Mouse (Mus musculus) heart, embryonic 14.5 days (tissue): ENCODE data around the gene Heatr1. TPM values are rescaled to one million over a fixed set of nuclear protein-coding genes. Genes with fewer than 3 reads are reported as not detected.

Experiments used
- ATAC-seq: fragments of 200-750 bp; cut with Nextera tagmentation; 2 replicates; pipeline ENCODE4 v1.8.0; 2017; ENCODE audit warnings: low read depth, moderate TSS enrichment; ENCODE audit not compliant: insufficient number of reproducible peaks, insufficient read depth, low FRiP score
- H3K27ac ChIP-seq, 2 experiments: fragments of 200-500 bp in 1 of 2; fragments of 300-500 bp in 1 of 2; sonication (generic) in 1 of 2; replicated peaks in 1 of 2; 2 replicates each; pipeline ENCODE4 v1.5.1; 2012 to 2014; ENCODE audit warnings: low read depth in 2 of 2, low read length in 2 of 2, control low read depth in 1 of 2, mild to moderate bottlenecking in 1 of 2, mixed read lengths in 1 of 2; ENCODE audit not compliant: control insufficient read depth in 1 of 2, insufficient read depth in 1 of 2
- H3K27me3 ChIP-seq: fragments of 300-500 bp; sonication (generic); 2 replicates; pipeline ENCODE4 v1.6.1; 2014; ENCODE audit warnings: mild to moderate bottlenecking, low read length, control low read depth; ENCODE audit not compliant: control insufficient read depth, insufficient read depth
- H3K36me3 ChIP-seq: fragments of 300-500 bp; sonication (generic); 2 replicates; pipeline ENCODE4 v1.6.1; 2014; ENCODE audit warnings: mild to moderate bottlenecking, control low read depth, low read length, mixed read lengths; ENCODE audit not compliant: control insufficient read depth, insufficient read depth
- H3K4me1 ChIP-seq, 2 experiments: fragments of 200-500 bp in 1 of 2; fragments of 300-500 bp in 1 of 2; sonication (generic) in 1 of 2; 2 replicates each; pipeline ENCODE4 v1.6.1; 2012 to 2014; ENCODE audit warnings: low read length in 2 of 2, control low read depth in 1 of 2, mixed read lengths in 1 of 2; ENCODE audit not compliant: control insufficient read depth in 2 of 2, insufficient read depth in 2 of 2
- H3K4me2 ChIP-seq: fragments of 300-500 bp; sonication (generic); 2 replicates; pipeline ENCODE4 v1.6.1; 2014; ENCODE audit warnings: mild to moderate bottlenecking, low read length
- H3K4me3 ChIP-seq, 2 experiments: fragments of 200-500 bp in 1 of 2; fragments of 300-500 bp in 1 of 2; sonication (generic) in 1 of 2; 2 replicates each; pipeline ENCODE4 v1.5.1; 2012 to 2014; ENCODE audit warnings: low read length in 2 of 2, mild to moderate bottlenecking in 2 of 2, control low read depth in 1 of 2, low read depth in 1 of 2, moderate library complexity in 1 of 2; ENCODE audit not compliant: control insufficient read depth in 1 of 2, insufficient read depth in 1 of 2
- H3K9ac ChIP-seq: fragments of 300-500 bp; sonication (generic); 2 replicates; pipeline ENCODE4 v1.6.1; 2014; ENCODE audit warnings: mild to moderate bottlenecking, low read length
- H3K9me3 ChIP-seq: fragments of 300-500 bp; sonication (generic); 2 replicates; pipeline ENCODE4 v1.6.1; 2016; ENCODE audit warnings: low read length, control low read depth; ENCODE audit not compliant: control insufficient read depth
- WGBS: fragments of 180-500 bp; shearing (Covaris S2); extraction: QIAGEN DNeasy Blood & Tissue Kit; methylation state at CpG from one replicate; pipeline ENCODE4 v1.1.7; 2014; 5-methylcytosine and 5-hydroxymethylcytosine counted together
- polyA plus RNA-seq: library from polyadenylated mRNA; unstranded; fragments of >200 nt; fragmentation: Nextera tagmentation; extraction: Ambion mirVana; gene quantifications from 2 replicates; pipeline ENCODE4 v1.2.1, GENCODE M21; 2014

Heatr1 gene
- polyA plus RNA-seq, 1 experiment from 2014 or later: 9.9 TPM

DNA sequence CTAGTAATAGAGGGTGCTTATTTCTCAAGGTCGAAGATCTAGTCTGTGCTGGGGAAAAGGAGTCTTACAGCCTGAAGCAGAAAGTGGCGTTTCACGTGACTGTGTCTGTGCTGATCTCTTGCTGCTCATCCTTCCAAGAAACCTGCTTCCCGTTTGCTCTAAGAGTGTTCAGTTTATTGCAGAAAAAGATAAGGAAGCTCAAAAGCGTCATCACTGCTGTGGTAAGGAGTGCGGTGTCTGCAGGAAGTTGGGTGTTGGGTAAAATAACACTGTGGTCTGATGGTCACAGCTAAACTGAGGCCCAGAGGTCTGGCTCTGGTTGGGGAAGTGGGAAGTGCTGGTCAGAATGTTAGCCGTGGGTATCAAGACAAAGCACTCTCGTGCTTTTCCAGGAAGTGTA lies 17.2 kb downstream of the Heatr1 start:
- no peak overlapping the region for H3K4me2 ChIP-seq
- H3K4me1 ChIP-seq: no peaks in the 10 kb centered on the region
- no peaks in the 10 kb centered on the region for H3K27me3 ChIP-seq
- 73% methylated on average over 8 of the region's 8 CpGs for WGBS
- ATAC-seq: no peak
- H3K4me3 ChIP-seq: no peak overlapping the region
- peaks cover 84% of the 10 kb centered on the region for H3K36me3 ChIP-seq
- no peaks in the 10 kb centered on the region for H3K9me3 ChIP-seq
- H3K27ac ChIP-seq: no peak overlapping the region
- H3K9ac ChIP-seq: no peak overlapping the region

DNA sequence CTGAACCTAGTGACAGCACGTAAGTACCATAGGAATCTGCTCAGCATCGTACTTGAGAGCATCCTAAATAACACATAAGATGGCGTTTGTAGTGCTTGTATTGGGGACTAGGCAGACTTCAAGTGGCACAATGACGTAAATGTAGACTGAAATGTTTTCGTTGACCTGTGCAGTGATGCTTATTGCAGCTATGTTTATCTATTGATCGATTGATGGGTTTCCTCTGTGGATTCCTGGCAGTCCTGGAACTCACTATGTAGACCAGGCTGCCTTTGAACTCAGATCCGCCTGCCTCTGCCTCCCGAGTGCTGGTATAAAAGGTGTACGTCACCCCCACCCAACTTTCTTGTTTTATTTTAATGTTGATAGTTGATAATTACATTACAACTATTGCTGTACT lies 25.8 kb downstream of the Heatr1 start:
- ATAC-seq: no peak
- Histone ChIP-seq H3K36me3 (peaks cover 95% of the 10 kb centered on the region), H3K9ac (no peak overlapping the region), H3K4me1 (no peaks in the 10 kb centered on the region), H3K4me2 (no peak overlapping the region), H3K9me3 (no peaks in the 10 kb centered on the region), H3K27ac (no peak overlapping the region), H3K4me3 (no peak overlapping the region), H3K27me3 (no peaks in the 10 kb centered on the region)
- WGBS: 89% methylated on average over 9 of the region's 9 CpGs

DNA sequence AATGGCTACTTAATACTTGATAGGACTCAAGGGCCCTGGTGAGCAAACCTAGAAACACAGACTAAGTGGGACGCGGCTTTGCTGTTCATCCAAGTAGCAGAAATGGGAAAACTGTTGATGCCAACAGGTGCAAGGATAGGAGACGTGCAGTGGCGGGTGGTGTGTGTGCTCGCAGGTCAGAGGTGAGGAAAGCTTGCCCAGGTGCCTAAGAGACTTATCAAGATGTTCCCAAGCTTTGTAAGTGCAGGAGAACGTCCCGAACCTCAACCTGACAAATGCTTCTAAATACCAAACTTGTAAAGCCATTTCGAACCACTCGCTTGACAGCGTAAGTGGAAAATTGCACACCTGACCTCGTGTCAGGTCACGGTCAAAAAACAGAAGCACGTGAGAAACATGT lies 33.7 kb downstream of the Heatr1 start:
- WGBS: 92% methylated on average over 13 of the region's 13 CpGs
- H3K36me3 ChIP-seq: peaks cover 96% of the 10 kb centered on the region
- H3K4me3 ChIP-seq: no peak overlapping the region
- no peak for ATAC-seq
- no peaks in the 10 kb centered on the region for H3K4me1 ChIP-seq
- H3K9ac ChIP-seq: no peak overlapping the region
- no peaks in the 10 kb centered on the region for H3K27me3 ChIP-seq
- no peaks in the 10 kb centered on the region for H3K9me3 ChIP-seq
- H3K4me2 ChIP-seq: no peak overlapping the region
- H3K27ac ChIP-seq: no peak overlapping the region

DNA sequence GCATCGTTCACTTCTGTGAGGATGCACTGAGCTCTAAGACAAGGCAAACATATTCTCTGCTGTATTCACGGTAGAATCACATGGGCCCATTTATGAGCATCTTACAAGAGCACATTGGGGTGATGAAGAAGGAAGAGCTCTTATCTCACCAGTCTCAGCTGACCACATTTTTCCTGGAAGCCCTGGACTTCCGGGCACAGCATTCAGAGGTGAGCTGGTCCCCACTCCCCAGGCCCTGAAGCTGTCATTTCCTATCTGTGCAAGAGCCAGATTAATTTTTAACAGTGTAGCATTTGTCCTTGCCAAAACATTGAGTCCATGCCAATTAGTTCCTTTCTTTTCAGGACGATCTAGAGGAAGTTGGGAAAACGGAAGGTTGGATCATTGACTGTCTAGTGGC lies 39.0 kb downstream of the Heatr1 start:
- 81% methylated on average over 5 of the region's 5 CpGs for WGBS

DNA sequence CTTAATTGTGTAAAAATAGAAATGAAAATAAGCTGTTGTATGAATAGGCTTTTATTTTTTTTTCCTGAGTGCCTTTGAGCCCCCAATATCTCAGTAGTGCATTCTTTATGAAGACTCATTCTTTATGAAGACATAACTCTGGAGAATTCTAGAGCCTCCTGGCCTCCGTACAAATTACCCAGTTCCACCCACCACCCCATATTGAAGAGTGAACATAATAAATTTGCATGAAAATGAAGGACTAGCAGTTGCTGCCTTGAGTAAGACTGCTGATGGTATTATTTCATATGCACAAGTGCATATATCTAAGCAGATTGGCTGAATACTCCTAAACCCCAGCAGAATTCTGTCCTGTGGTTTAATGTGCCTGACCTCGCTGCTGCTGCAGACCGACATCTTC lies 44.8 kb downstream of the Heatr1 start:
- Histone ChIP-seq H3K27me3 (no peaks in the 10 kb centered on the region), H3K36me3 (peaks cover 71% of the 10 kb centered on the region), H3K27ac (no peak overlapping the region), H3K9ac (no peak overlapping the region), H3K9me3 (no peaks in the 10 kb centered on the region), H3K4me2 (no peak overlapping the region), H3K4me3 (no peak overlapping the region), H3K4me1 (peaks cover 2 to 6% of the 10 kb centered on the region in 2 experiments; a peak in 2 of 4 replicates)
- WGBS: 96% methylated on average over 3 of the region's 3 CpGs
- ATAC-seq: no peak

More for the DNA sequence above, 39.0 kb downstream of the Heatr1 start:
- Histone ChIP-seq H3K27me3 (no peaks in the 10 kb centered on the region), H3K9ac (no peak overlapping the region), H3K4me2 (no peak overlapping the region), H3K4me1 (no peaks in the 10 kb centered on the region), H3K36me3 (peaks cover 96% of the 10 kb centered on the region), H3K9me3 (no peaks in the 10 kb centered on the region), H3K27ac (no peak overlapping the region), H3K4me3 (no peak overlapping the region)
- ATAC-seq: no peak

DNA sequence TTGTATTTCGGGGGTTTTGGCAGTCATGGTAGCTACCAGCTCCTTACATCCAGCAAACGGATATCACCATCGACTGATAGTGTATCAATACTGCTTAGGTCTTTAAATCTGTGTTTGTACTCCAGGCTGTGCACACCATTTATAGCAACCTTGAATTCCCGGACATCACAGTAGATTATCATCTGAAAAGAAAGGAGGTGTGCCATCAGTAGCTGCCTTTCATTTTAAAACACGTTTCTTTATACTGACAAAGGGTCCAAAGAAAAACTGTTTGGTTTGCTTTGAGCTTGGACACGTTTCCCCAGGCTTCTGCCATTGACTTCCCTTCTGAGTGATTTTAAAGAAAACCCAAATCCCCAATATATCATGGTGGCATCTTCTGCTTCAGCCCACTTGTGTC lies 46.0 kb downstream of the Heatr1 start:
- H3K4me1 ChIP-seq: peaks cover 2 to 6% of the 10 kb centered on the region in 2 experiments; a peak in 2 of 4 replicates
- peaks cover 64% of the 10 kb centered on the region for H3K36me3 ChIP-seq
- no peak for ATAC-seq
- WGBS: 88% methylated on average over 6 of the region's 6 CpGs
- H3K4me3 ChIP-seq: no peak overlapping the region
- H3K9ac ChIP-seq: no peak overlapping the region
- H3K4me2 ChIP-seq: no peak overlapping the region
- no peak overlapping the region for H3K27ac ChIP-seq
- H3K27me3 ChIP-seq: no peaks in the 10 kb centered on the region
- no peaks in the 10 kb centered on the region for H3K9me3 ChIP-seq

DNA sequence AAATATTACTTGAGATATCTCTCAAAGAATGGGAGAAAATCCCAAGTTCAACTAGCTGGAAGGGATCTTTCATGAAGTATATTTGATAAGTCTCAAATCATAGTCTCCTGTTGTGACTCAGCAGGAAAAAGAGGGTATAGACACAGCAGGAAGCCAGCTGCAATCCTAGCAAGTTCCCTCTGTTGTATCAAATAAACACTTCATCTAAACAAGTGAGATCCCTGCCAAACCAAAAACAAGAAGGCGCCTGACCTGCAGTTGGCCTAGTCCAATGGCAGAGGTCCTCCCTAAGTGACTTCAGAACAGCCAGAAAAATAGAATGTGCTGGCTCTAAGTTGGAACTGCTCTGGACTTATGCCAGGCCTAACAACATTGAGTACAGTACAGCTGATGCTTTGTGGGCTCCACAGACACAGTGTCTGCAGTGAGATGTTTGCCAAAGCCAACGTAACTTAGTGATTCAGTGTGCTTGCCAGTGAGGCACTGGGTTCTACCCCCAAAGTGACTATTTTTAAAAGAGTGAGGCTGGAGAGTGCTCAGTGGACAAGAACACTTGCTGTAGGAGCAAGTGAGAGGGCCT lies 47.3 kb downstream of the Heatr1 start:
- Histone ChIP-seq H3K27ac (no peak overlapping the region), H3K9me3 (no peaks in the 10 kb centered on the region), H3K9ac (no peak overlapping the region), H3K27me3 (no peaks in the 10 kb centered on the region), H3K4me1 (peaks cover 2 to 6% of the 10 kb centered on the region in 2 experiments; a peak in 2 of 4 replicates), H3K4me2 (no peak overlapping the region), H3K36me3 (peaks cover 66% of the 10 kb centered on the region), H3K4me3 (no peak overlapping the region)
- 68% methylated on average over 2 of the region's 2 CpGs for whole genome bisulfite sequencing
- peak; percentile 43; the same call in 1 of the 2 replicates for ATAC-seq

DNA sequence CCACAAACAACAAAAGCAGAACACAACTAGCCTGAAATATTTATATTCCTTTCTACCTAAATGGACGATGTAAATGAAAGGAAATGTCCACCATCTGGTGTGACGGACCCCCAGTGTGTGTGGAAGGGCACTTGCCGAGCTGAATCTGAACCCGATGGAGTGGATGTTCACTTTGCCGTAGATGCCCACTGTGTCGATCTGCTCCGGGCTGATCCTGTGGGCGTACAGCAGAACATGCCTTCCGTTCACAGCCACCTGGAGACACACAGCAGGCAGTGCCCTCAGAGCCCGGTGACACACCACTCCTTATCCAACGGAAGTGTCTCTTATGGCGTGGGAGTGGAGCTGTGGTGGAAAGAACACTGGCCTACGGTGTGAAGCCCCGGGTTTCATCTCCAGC lies 58.3 kb downstream of the Heatr1 start:
- WGBS: 88% methylated on average over 14 of the region's 14 CpGs
- no peaks in the 10 kb centered on the region; a peak in 1 of 4 replicates for H3K4me1 ChIP-seq
- no peak overlapping the region for H3K4me3 ChIP-seq
- no peak overlapping the region for H3K4me2 ChIP-seq
- H3K9me3 ChIP-seq: no peaks in the 10 kb centered on the region
- H3K9ac ChIP-seq: no peak overlapping the region
- H3K36me3 ChIP-seq: peaks cover 61% of the 10 kb centered on the region
- ATAC-seq: no peak
- H3K27ac ChIP-seq: no peak overlapping the region
- H3K27me3 ChIP-seq: no peaks in the 10 kb centered on the region
